In genomic region chr7:84594917-84595303, GRCm38 (mm10) we compare ENCODE assay signal across 8 mouse cellular contexts. TPM values are rescaled to one million over a fixed set of nuclear protein-coding genes. Genes with fewer than 3 reads are reported as not detected.
DNase-seq lines count a peak whose midpoint lies in the region; ATAC-seq and TF ChIP-seq lines count a peak whose summit lies in the region.

No protein-coding gene starts in this region.

- no peaks in the 10 kb centered on the region for H3K9me3 ChIP-seq in kidney, embryonic 16.5 days (ENCODE audit: low read length)
- H3K9me3 ChIP-seq in kidney, embryonic 15.5 days (replicated peaks), result no peaks in the 10 kb centered on the region
- H3K9me3 ChIP-seq in embryonic facial prominence, embryonic 14.5 days (ENCODE audit: control insufficient read depth, low read length), result no peaks in the 10 kb centered on the region
- no peaks in the 10 kb centered on the region for H3K9me3 ChIP-seq in forebrain, postnatal 0 days (ENCODE audit: low read length)

- DNase-seq in embryonic facial prominence, embryonic 14.5 days (ENCODE audit: low spot score), result no peak
- DNase-seq in forebrain, postnatal 0 days, result no peak
- DNase-seq in right cerebral cortex, postnatal 14 days, result no peak
- DNase-seq in thymus, postnatal 10 days (ENCODE audit: low spot score in 2 of 2), result no peak
- DNase-seq in spleen, adult 12 weeks (ENCODE audit: low spot score), result no peak

- H3K9ac ChIP-seq in kidney, embryonic 16.5 days (replicated peaks; ENCODE audit: low read length), result 0 out of 2 replicates have a peak overlapping the region, but pooled peaks have one; percentile 2
- no peak overlapping the region for H3K9ac ChIP-seq in kidney, embryonic 15.5 days
- H3K9ac ChIP-seq in embryonic facial prominence, embryonic 14.5 days (ENCODE audit: low read depth, low read length), result no peak overlapping the region
- no peak overlapping the region for H3K9ac ChIP-seq in forebrain, postnatal 0 days

- H3K27me3 ChIP-seq in kidney, embryonic 16.5 days (ENCODE audit: insufficient read depth, low read length), result no peaks in the 10 kb centered on the region
- H3K27me3 ChIP-seq in kidney, embryonic 15.5 days, result no peaks in the 10 kb centered on the region
- no peaks in the 10 kb centered on the region for H3K27me3 ChIP-seq in embryonic facial prominence, embryonic 14.5 days (replicated peaks; ENCODE audit: control insufficient read depth, insufficient read depth, low read length)
- no peaks in the 10 kb centered on the region for H3K27me3 ChIP-seq in forebrain, postnatal 0 days (ENCODE audit: insufficient read depth, low read length)

- no peak for TF ChIP-seq CTCF in forebrain, postnatal 0 days (IDR thresholded peaks at IDR 0.05; ENCODE audit: low read depth)

- no peak overlapping the region for H3K4me2 ChIP-seq in kidney, embryonic 16.5 days (replicated peaks; ENCODE audit: low read depth, low read length)
- H3K4me2 ChIP-seq in kidney, embryonic 15.5 days, result no peak overlapping the region
- peak overlapping the region; percentile 30; the same call in 1 of the 2 replicates for H3K4me2 ChIP-seq in embryonic facial prominence, embryonic 14.5 days (ENCODE audit: low read depth, low read length)
- no peak overlapping the region for H3K4me2 ChIP-seq in forebrain, postnatal 0 days (ENCODE audit: low read depth)

- no peaks in the 10 kb centered on the region for H3K36me3 ChIP-seq in kidney, embryonic 16.5 days (ENCODE audit: insufficient read depth, low read length)
- H3K36me3 ChIP-seq in kidney, embryonic 15.5 days, result no peaks in the 10 kb centered on the region
- H3K36me3 ChIP-seq in embryonic facial prominence, embryonic 14.5 days (ENCODE audit: control insufficient read depth, insufficient read depth, low read length), result no peaks in the 10 kb centered on the region
- H3K36me3 ChIP-seq in forebrain, postnatal 0 days (ENCODE audit: insufficient read depth), result no peaks in the 10 kb centered on the region

- H3K4me1 ChIP-seq in kidney, embryonic 16.5 days (ENCODE audit: insufficient read depth, low read length), result no peaks in the 10 kb centered on the region
- H3K4me1 ChIP-seq in kidney, embryonic 15.5 days, result 0 out of 2 replicates have a peak, but pooled peaks cover 2% of the 10 kb centered on the region
- no peaks in the 10 kb centered on the region for H3K4me1 ChIP-seq in embryonic facial prominence, embryonic 14.5 days (ENCODE audit: control insufficient read depth, insufficient read depth, low read length)
- no peaks in the 10 kb centered on the region for H3K4me1 ChIP-seq in forebrain, postnatal 0 days (ENCODE audit: insufficient read depth)

- no peak; the same call in 1 of the 2 replicates for ATAC-seq in kidney, embryonic 16.5 days (ENCODE audit: low FRiP score, low TSS enrichment)
- ATAC-seq in kidney, embryonic 15.5 days (replicated peaks; ENCODE audit: low FRiP score), result no peak; the same call in 1 of the 2 replicates
- ATAC-seq in embryonic facial prominence, embryonic 14.5 days (ENCODE audit: low read depth), result no peak
- peak; percentile 21; the same call in 1 of the 2 replicates for ATAC-seq in forebrain, postnatal 0 days
- ATAC-seq in megakaryocyte, adult 5-6 weeks (ENCODE audit: poor library complexity, severe bottlenecking), result peak; percentile 14; the same call in 1 of the 2 replicates

- no peak overlapping the region for H3K4me3 ChIP-seq in kidney, embryonic 16.5 days (ENCODE audit: low read length)
- H3K4me3 ChIP-seq in kidney, embryonic 15.5 days (replicated peaks), result no peak overlapping the region
- H3K4me3 ChIP-seq in embryonic facial prominence, embryonic 14.5 days (ENCODE audit: low read depth, low read length), result no peak overlapping the region
- H3K4me3 ChIP-seq in forebrain, postnatal 0 days (ENCODE audit: low read depth, low read length), result no peak overlapping the region

- H3K27ac ChIP-seq in kidney, embryonic 16.5 days (ENCODE audit: low read length), result no peak overlapping the region
- no peak overlapping the region for H3K27ac ChIP-seq in kidney, embryonic 15.5 days
- H3K27ac ChIP-seq in embryonic facial prominence, embryonic 14.5 days (replicated peaks; ENCODE audit: low read depth, low read length), result no peak overlapping the region
- no peak overlapping the region for H3K27ac ChIP-seq in forebrain, postnatal 0 days (ENCODE audit: low read depth, low read length)

RNA-seq across cellular contexts. Expression of gene Fah, which starts 11.6 kb away (rescaled TPM):
- polyA plus RNA-seq in kidney, embryonic 16.5 days (2015; fragmentation: Nextera tagmentation; extraction: Ambion mirVana), result 14.9 and 17.7 TPM in 2 replicates
- 8.9 and 11.3 TPM in 2 replicates for polyA plus RNA-seq in kidney, embryonic 15.5 days (2015; fragmentation: Nextera tagmentation; extraction: Ambion mirVana)
- polyA plus RNA-seq in embryonic facial prominence, embryonic 14.5 days (2014; fragmentation: Nextera tagmentation; extraction: Ambion mirVana), result 7.0 and 7.4 TPM in 2 replicates
- 8.9 and 10.4 TPM in 2 replicates for total RNA-seq in forebrain, postnatal 0 days (2014; rRNA removed)
- 10.6 and 12.2 TPM in 2 replicates for polyA plus RNA-seq in forebrain, postnatal 0 days (2015; fragmentation: Nextera tagmentation; extraction: Ambion mirVana)
- total RNA-seq in megakaryocyte, adult 5-6 weeks (2015), result not detected in 2 replicates
- total RNA-seq in megakaryocyte, adult 5-6 weeks (2017), result 0.77 TPM in 1 of 2 replicates, not detected in the other

Comparison
In these comparisons a context has a peak if more than half of its experiments do, and no peak if none do; other contexts are left out.
1. ATAC-seq: peak in forebrain, postnatal 0 days (single experiment) and megakaryocyte, adult 5-6 weeks (single experiment); none in kidney, embryonic 16.5 days (single experiment), kidney, embryonic 15.5 days (single experiment) and embryonic facial prominence, embryonic 14.5 days (single experiment).